Mouse (Mus musculus): ENCODE measurements around the gene Arhgef12.

DNA sequence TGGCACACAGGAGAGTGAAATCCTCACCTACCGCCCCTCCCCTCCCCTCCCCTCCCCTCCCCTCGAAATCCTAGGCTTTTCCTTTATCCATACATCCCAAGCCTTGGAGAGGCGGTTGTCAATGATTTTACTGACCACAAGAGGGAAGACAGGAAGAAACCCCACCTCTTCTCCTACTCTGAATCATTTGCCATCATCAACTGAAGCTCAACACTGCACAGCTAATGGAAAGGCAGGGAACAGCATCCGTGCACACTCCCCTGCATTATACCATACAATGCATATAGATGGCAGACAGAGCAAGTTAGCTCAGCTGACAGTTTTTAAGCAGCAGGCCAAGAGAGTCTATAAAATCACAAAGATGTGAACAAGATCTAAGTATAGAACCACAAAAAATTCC is 35.9 kb downstream of the Arhgef12 start:
- TF ChIP-seq CTCF (IDR thresholded peaks at IDR 0.05; ENCODE audit: low read depth, low read length), result no peak
- TF ChIP-seq POLR2A (IDR thresholded peaks at IDR 0.05; ENCODE audit: extremely low read depth, insufficient read depth, low read length), result no peak
